Mouse (Mus musculus): Measurements from ENCODE around the gene Copg1. TPM values are rescaled to one million over a fixed set of nuclear protein-coding genes. Genes with fewer than 3 reads are reported as not detected.

Gene Copg1
- total and polyA plus RNA-seq, 3 experiments = 78.3 to 91.9 (median 85.1) TPM

GRCm38 (mm10) chr6:87850900-87851614, 36.6 kb upstream of the Copg1 start, which contains the start of gene Cnbp:
Gene Cnbp, minus strand, starts transcription at chr6:87851106.
- Histone ChIP-seq H3K9ac (ENCODE audit: insufficient read depth, low read depth) (peak within 1 kb of the TSS; percentile 95), H3K27me3 (replicated peaks) (no peaks in the 10 kb centered on the region), H3K4me3 (replicated peaks in 1 of 3; ENCODE audit: low read depth in 2 of 3, low read length in 2 of 3, poor library complexity in 1 of 3) (peak within 1 kb of the TSS; percentile 82 to 96 (median 95)), H3K79me2 (replicated peaks; ENCODE audit: control insufficient read depth, extremely low read depth, insufficient read depth, poor library complexity, severe bottlenecking) (peaks cover 41% of the 10 kb centered on the region), H3K9me3 (replicated peaks; ENCODE audit: low read length) (no peaks in the 10 kb centered on the region), H3K4me2 (ENCODE audit: insufficient read depth, low read depth, poor library complexity, severe bottlenecking) (peak within 1 kb of the TSS; percentile 68), H3K4me1 (ENCODE audit: control insufficient read depth in 1 of 2, insufficient read depth in 2 of 2) (peaks cover 3 to 44% of the 10 kb centered on the region in 2 experiments), H3K27ac (ENCODE audit: insufficient read depth, low read depth) (peak within 1 kb of the TSS; percentile 91), H3K36me3 (replicated peaks in 1 of 2; ENCODE audit: control insufficient read depth in 1 of 2, insufficient read depth in 1 of 2, low read length in 1 of 2) (peaks cover 14 to 30% of the 10 kb centered on the region in 2 experiments)
- in situ Hi-C loops (cut with MboI; ENCODE audit: low pct_ligation_motif_present, low pct_unique_long_range_greater_than_20kb, low sequenced_read_pairs) (no loop called here), dilution Hi-C loops (cut with MboI; ENCODE audit: extremely low pct_ligation_motif_present, extremely low pct_unique_long_range_greater_than_20kb, low sequenced_read_pairs) (no loop called here)
- peak; percentile 95 for DNase-seq (ENCODE audit: extremely low read depth)
- TF ChIP-seq POLR2A (IDR thresholded peaks at IDR 0.05; ENCODE audit: low read depth, low read length) = peak; percentile 94
- TF ChIP-seq TCF12 (IDR thresholded peaks at IDR 0.05; ENCODE audit: low read depth, low read length) = no peak
- no peak for TF ChIP-seq KAT2A (IDR thresholded peaks at IDR 0.05; ENCODE audit: insufficient replicate concordance, low read length)

GRCm38 (mm10) chr6:87851871-87852270, 35.7 kb upstream of the Copg1 start:
- Histone ChIP-seq H3K4me1 (ENCODE audit: control insufficient read depth in 1 of 2, insufficient read depth in 2 of 2) (peaks cover 3 to 36% of the 10 kb centered on the region in 2 experiments), H3K27ac (ENCODE audit: insufficient read depth, low read depth) (no peak overlapping the region), H3K9ac (ENCODE audit: insufficient read depth, low read depth) (no peak overlapping the region), H3K9me3 (replicated peaks; ENCODE audit: low read length) (no peaks in the 10 kb centered on the region), H3K79me2 (replicated peaks; ENCODE audit: control insufficient read depth, extremely low read depth, insufficient read depth, poor library complexity, severe bottlenecking) (peaks cover 32% of the 10 kb centered on the region), H3K4me3 (replicated peaks in 1 of 3; ENCODE audit: low read depth in 2 of 3, low read length in 2 of 3, poor library complexity in 1 of 3) (peak overlapping the region in 1 of 3 experiments; percentile 72), H3K27me3 (replicated peaks) (no peaks in the 10 kb centered on the region), H3K36me3 (replicated peaks in 1 of 2; ENCODE audit: control insufficient read depth in 1 of 2, insufficient read depth in 1 of 2, low read length in 1 of 2) (peaks cover 13 to 21% of the 10 kb centered on the region in 2 experiments), H3K4me2 (ENCODE audit: insufficient read depth, low read depth, poor library complexity, severe bottlenecking) (no peak overlapping the region)
- TF ChIP-seq CTCF (conservative IDR thresholded peaks at IDR 0.05 in 1 of 2, IDR thresholded peaks at IDR 0.05 in 1 of 2; ENCODE audit: low read depth in 2 of 2, low read length in 2 of 2) (no peak), CHD1 (IDR thresholded peaks at IDR 0.05; ENCODE audit: low read depth, low read length) (no peak)
- no peak for DNase-seq (ENCODE audit: extremely low read depth)
- dilution Hi-C loops (cut with MboI; ENCODE audit: extremely low pct_ligation_motif_present, extremely low pct_unique_long_range_greater_than_20kb, low sequenced_read_pairs) (no loop called here), in situ Hi-C loops (cut with MboI; ENCODE audit: low pct_ligation_motif_present, low pct_unique_long_range_greater_than_20kb, low sequenced_read_pairs) (no loop called here)

GRCm38 (mm10) chr6:87853446-87853845, 34.2 kb upstream of the Copg1 start:
- no peak overlapping the region for H3K4me3 ChIP-seq (replicated peaks in 1 of 3; ENCODE audit: low read depth in 2 of 3, low read length in 2 of 3, poor library complexity in 1 of 3)
- no peak overlapping the region for H3K27ac ChIP-seq (ENCODE audit: insufficient read depth, low read depth)
- H3K4me2 ChIP-seq (ENCODE audit: insufficient read depth, low read depth, poor library complexity, severe bottlenecking) = no peak overlapping the region
- H3K36me3 ChIP-seq (replicated peaks in 1 of 2; ENCODE audit: control insufficient read depth in 1 of 2, insufficient read depth in 1 of 2, low read length in 1 of 2) = peaks cover 4 to 6% of the 10 kb centered on the region in 2 experiments
- no peak for TF ChIP-seq USF2 (conservative IDR thresholded peaks at IDR 0.05; ENCODE audit: low read depth, low read length)
- TF ChIP-seq MAFK (IDR thresholded peaks at IDR 0.05; ENCODE audit: insufficient replicate concordance, low read length) = no peak
- TF ChIP-seq ZKSCAN1 (IDR thresholded peaks at IDR 0.05; ENCODE audit: borderline replicate concordance, low read depth, low read length) = no peak
- TF ChIP-seq CTCF (conservative IDR thresholded peaks at IDR 0.05 in 1 of 2, IDR thresholded peaks at IDR 0.05 in 1 of 2; ENCODE audit: low read depth in 2 of 2, low read length in 2 of 2) = no peak
- TF ChIP-seq NELFE (IDR thresholded peaks at IDR 0.05; ENCODE audit: low read depth, low read length) = no peak
- no peak for TF ChIP-seq MEF2A (IDR thresholded peaks at IDR 0.05; ENCODE audit: borderline replicate concordance, low read depth, low read length)
- no peak for TF ChIP-seq BHLHE40 (IDR thresholded peaks at IDR 0.05; ENCODE audit: low read depth, low read length)
- TF ChIP-seq CHD2 (IDR thresholded peaks at IDR 0.05; ENCODE audit: low read length) = no peak
- TF ChIP-seq SIN3A (IDR thresholded peaks at IDR 0.05; ENCODE audit: low read length) = no peak
- no peak for TF ChIP-seq GABPA (IDR thresholded peaks at IDR 0.05; ENCODE audit: insufficient replicate concordance, low read depth, low read length)
- TF ChIP-seq MXI1 (IDR thresholded peaks at IDR 0.05; ENCODE audit: low read depth, low read length) = no peak
- no peak for TF ChIP-seq TBP (conservative IDR thresholded peaks at IDR 0.05; ENCODE audit: low read depth, low read length)
- TF ChIP-seq POLR2A (IDR thresholded peaks at IDR 0.05; ENCODE audit: low read depth, low read length) = no peak
- no peak for TF ChIP-seq NRF1 (IDR thresholded peaks at IDR 0.05; ENCODE audit: low read depth, low read length)
- no peak for TF ChIP-seq E2F4 (IDR thresholded peaks at IDR 0.05; ENCODE audit: insufficient replicate concordance, low read depth, low read length)
- TF ChIP-seq JUN (IDR thresholded peaks at IDR 0.05; ENCODE audit: insufficient read depth, low read depth, low read length) = no peak
- no peak for TF ChIP-seq HCFC1 (IDR thresholded peaks at IDR 0.05; ENCODE audit: low read depth, low read length)
- peaks cover 3 to 21% of the 10 kb centered on the region in 2 experiments for H3K4me1 ChIP-seq (ENCODE audit: control insufficient read depth in 1 of 2, insufficient read depth in 2 of 2)
- no peak for DNase-seq (ENCODE audit: extremely low read depth)
- in situ Hi-C loops (cut with MboI; ENCODE audit: low pct_ligation_motif_present, low pct_unique_long_range_greater_than_20kb, low sequenced_read_pairs) = no loop called here
- dilution Hi-C loops (cut with MboI; ENCODE audit: extremely low pct_ligation_motif_present, extremely low pct_unique_long_range_greater_than_20kb, low sequenced_read_pairs) = no loop called here
- H3K9me3 ChIP-seq (replicated peaks; ENCODE audit: low read length) = no peaks in the 10 kb centered on the region
- H3K27me3 ChIP-seq (replicated peaks) = peaks cover 3% of the 10 kb centered on the region
- peaks cover 18% of the 10 kb centered on the region for H3K79me2 ChIP-seq (replicated peaks; ENCODE audit: control insufficient read depth, extremely low read depth, insufficient read depth, poor library complexity, severe bottlenecking)
- 0 out of 2 replicates have a peak overlapping the region, but pooled peaks have one; percentile 11 for H3K9ac ChIP-seq (ENCODE audit: insufficient read depth, low read depth)
